Mouse (Mus musculus) kidney, adult 2 months (tissue): ENCODE measurements around the gene Pnpo.

Source experiments
- CTCF ChIP-seq: fragments of 200-500 bp; conservative IDR thresholded peaks from 2 replicates; pipeline ENCODE4 v1.5.1; 2011; ENCODE audit warnings: low read depth, mild to moderate bottlenecking, control low read depth, low read length, moderate library complexity, mixed read lengths; ENCODE audit not compliant: insufficient read depth, insufficient read length
- POLR2A ChIP-seq: fragments of 200-500 bp; IDR thresholded peaks from one replicate; pipeline ENCODE4 v1.6.1; 2011; ENCODE audit warnings: low read depth, low read length, control low read depth

DNA sequence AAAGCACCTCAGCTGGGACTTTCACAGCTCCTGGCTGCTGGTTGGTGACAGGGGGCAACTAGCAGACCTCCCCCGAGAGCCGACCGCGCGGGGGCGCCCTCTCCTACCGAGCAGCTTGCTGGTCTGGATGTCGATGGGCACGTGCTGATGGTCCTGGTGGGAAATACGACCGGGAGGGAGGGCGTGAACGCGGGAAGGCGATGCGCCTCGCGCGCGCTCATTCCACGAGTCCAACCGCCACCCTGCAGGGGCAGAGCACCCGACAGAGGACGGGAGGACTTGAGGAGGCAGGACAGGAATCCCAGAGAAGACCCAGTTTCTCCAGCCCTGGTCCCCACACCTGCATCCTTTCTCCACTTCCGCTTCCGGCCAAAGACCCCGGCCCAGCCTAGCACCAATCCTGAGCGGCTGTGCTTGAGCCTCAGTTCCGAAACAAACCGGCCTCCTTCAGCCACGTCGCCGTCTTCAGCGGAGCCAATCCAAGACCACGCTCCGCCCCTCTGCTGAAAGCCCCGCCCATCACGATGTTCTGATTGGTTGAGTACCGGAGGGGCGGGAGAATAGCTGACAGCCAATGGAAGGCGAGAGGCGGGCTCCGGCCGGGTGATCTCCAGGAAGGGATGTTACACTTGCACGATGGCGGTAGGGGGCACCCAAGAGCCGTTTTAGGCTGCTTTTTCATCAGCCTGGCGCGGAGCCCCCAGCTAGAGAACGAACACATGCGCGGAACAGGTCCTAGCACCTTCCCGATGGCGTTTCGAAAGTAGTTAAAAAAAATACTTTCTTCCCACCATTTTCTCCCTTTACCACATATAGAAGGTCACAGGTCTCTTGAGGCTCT is 27.5 kb downstream of the Pnpo start, which contains the start of gene Cdk5rap3:
- TF ChIP-seq CTCF, result peak; percentile 90
- TF ChIP-seq POLR2A, result peak; percentile 48
